In genomic region chr7:34656632-34657031, GRCm38 (mm10) we compare ENCODE assay signal across 8 mouse cellular contexts. TPM values are rescaled to one million over a fixed set of nuclear protein-coding genes. Genes with fewer than 3 reads are reported as not detected.
DNase-seq lines count a peak whose midpoint lies in the region; ATAC-seq and TF ChIP-seq lines count a peak whose summit lies in the region.

Gene Kctd15, minus strand, starts transcription at chr7:34656732.

- H3K9ac ChIP-seq in heart, embryonic 15.5 days = peak within 1 kb of the TSS; percentile 77; the same call in 1 of the 2 replicates
- peak within 1 kb of the TSS; percentile 96 for H3K9ac ChIP-seq in limb, embryonic 14.5 days (ENCODE audit: low read depth, low read length, severe bottlenecking)

- peak within 1 kb of the TSS; percentile 89; the same call in 1 of the 2 replicates for H3K27ac ChIP-seq in heart, embryonic 15.5 days
- H3K27ac ChIP-seq in bone marrow macrophage, adult 2 months (ENCODE audit: insufficient read depth, low read depth, low read length) = no peak within 1 kb of the TSS
- peak within 1 kb of the TSS; percentile 99 for H3K27ac ChIP-seq in limb, embryonic 14.5 days (replicated peaks; ENCODE audit: low read depth, low read length)

- DNase-seq in heart, adult 18-20 months = no peak
- no peak for DNase-seq in gastrocnemius, postnatal 36 days
- DNase-seq in limb, embryonic 14.5 days (ENCODE audit: low spot score) = no peak
- no peak for DNase-seq in Muller cell, postnatal 12 days (ENCODE audit: inconsistent ontology term)
- no peak for DNase-seq in right cerebral cortex, postnatal 36 days (ENCODE audit: low spot score in 2 of 2)
- no peak for DNase-seq in embryo, embryonic 11 days

- peaks cover 30% of the 10 kb centered on the region for H3K27me3 ChIP-seq in heart, embryonic 15.5 days
- H3K27me3 ChIP-seq in limb, embryonic 14.5 days (ENCODE audit: control insufficient read depth, insufficient read depth, low read length) = no peaks in the 10 kb centered on the region

- peak within 1 kb of the TSS; percentile 69 for H3K4me3 ChIP-seq in heart, embryonic 15.5 days
- peak within 1 kb of the TSS; percentile 61 for H3K4me3 ChIP-seq in bone marrow macrophage, adult 2 months (ENCODE audit: insufficient read depth, low read length)
- H3K4me3 ChIP-seq in limb, embryonic 14.5 days (replicated peaks; ENCODE audit: low read length) = peak within 1 kb of the TSS; percentile 81

- no peak for ATAC-seq in heart, embryonic 15.5 days (replicated peaks; ENCODE audit: insufficient number of reproducible peaks, insufficient read depth, low FRiP score, low read depth)
- no peak for ATAC-seq in limb, embryonic 14.5 days (ENCODE audit: low FRiP score, low read depth)

- H3K4me2 ChIP-seq in heart, embryonic 15.5 days = peak within 1 kb of the TSS; percentile 99
- peak within 1 kb of the TSS; percentile 87 for H3K4me2 ChIP-seq in limb, embryonic 14.5 days (replicated peaks; ENCODE audit: low read depth, low read length, severe bottlenecking)

- no peaks in the 10 kb centered on the region for H3K36me3 ChIP-seq in heart, embryonic 15.5 days
- no peaks in the 10 kb centered on the region for H3K36me3 ChIP-seq in limb, embryonic 14.5 days (ENCODE audit: control insufficient read depth, insufficient read depth, low read length)

- WGBS in heart, embryonic 15.5 days = 74% methylated on average over 5 of the region's 5 CpGs
- WGBS in limb, embryonic 14.5 days = 63% methylated on average over 5 of the region's 5 CpGs

- H3K4me1 ChIP-seq in heart, embryonic 15.5 days (replicated peaks) = peaks cover 16% of the 10 kb centered on the region
- H3K4me1 ChIP-seq in bone marrow macrophage, adult 2 months (ENCODE audit: control insufficient read depth, insufficient read depth, low read length) = no peaks in the 10 kb centered on the region
- peaks cover 9% of the 10 kb centered on the region for H3K4me1 ChIP-seq in limb, embryonic 14.5 days (ENCODE audit: control insufficient read depth, insufficient read depth, low read length)

- no peak for TF ChIP-seq POLR2A in bone marrow macrophage, adult 2 months (IDR thresholded peaks at IDR 0.05; ENCODE audit: borderline replicate concordance, low read depth, low read length)
- no peak for TF ChIP-seq POLR2A in limb, embryonic 14.5 days (IDR thresholded peaks at IDR 0.05; ENCODE audit: borderline replicate concordance, extremely low read depth, insufficient read depth, insufficient read length)

- H3K9me3 ChIP-seq in heart, embryonic 15.5 days (replicated peaks) = no peaks in the 10 kb centered on the region
- H3K9me3 ChIP-seq in limb, embryonic 14.5 days (ENCODE audit: control insufficient read depth, low read length) = no peaks in the 10 kb centered on the region

- intact Hi-C loops in gastrocnemius, postnatal 36 days (cut with DNase I) = no loop called here

- TF ChIP-seq CTCF in bone marrow macrophage, adult 2 months (IDR thresholded peaks at IDR 0.05; ENCODE audit: low read depth, low read length) = no peak

RNA-seq across cellular contexts. Expression of gene Kctd15, which starts in this region (rescaled TPM):
- polyA plus RNA-seq in heart, embryonic 15.5 days (2015; fragmentation: Nextera tagmentation; extraction: Ambion mirVana) = 3.0 and 6.0 TPM in 2 replicates
- total RNA-seq in heart, adult 18-20 months (2021) = 1 to 10 TPM; 3.3 to 3.6 TPM
- not detected in 2 replicates for polyA plus RNA-seq in bone marrow macrophage, adult 2 months (2012; ENCODE audit: insufficient read depth, insufficient read length, missing spikeins)
- total RNA-seq in gastrocnemius, postnatal 36 days (2021) = 10 to 100 TPM; 41.0 to 42.9 TPM
- polyA plus RNA-seq in limb, embryonic 14.5 days (2012; rRNA removed) = 77.1 and 97.5 TPM in 2 replicates
- polyA plus RNA-seq in limb, embryonic 14.5 days (2014; fragmentation: Nextera tagmentation; extraction: Ambion mirVana) = 18.7 and 20.7 TPM in 2 replicates

Comparison
In these comparisons a context has a peak if more than half of its experiments do, and no peak if none do; other contexts are left out.
1. RNA of gene Kctd15 (total RNA-seq): 41.0 to 42.9 TPM in gastrocnemius, postnatal 36 days; 3.3 to 3.6 TPM in heart, adult 18-20 months; every median in the first group is over 4 times any median in the second.
2. Peak in every context shown above with its lines, with median percentiles within 50 percentile points of each other: H3K4me3 ChIP-seq.